In genomic region chr1:20759799-20760198, GRCm38 (mm10) we compare ENCODE assay signal across 17 mouse cellular contexts. TPM values are rescaled to one million over a fixed set of nuclear protein-coding genes. Genes with fewer than 3 reads are reported as not detected.
A peak's percentile ranks its signal among the peaks of the same experiment; 100 is the strongest.
DNase-seq lines count a peak whose midpoint lies in the region; ATAC-seq and TF ChIP-seq lines count a peak whose summit lies in the region.
"Had no signal": no experiment of that assay in that cellular context is flagged by ENCODE, and none has a peak within 500 bp of the region (broad histone marks: within the 10 kb centered on the region; RNA-seq: fewer than 3 reads in every experiment).

No protein-coding gene starts in this region.

- no peaks in the 10 kb centered on the region for H3K27me3 ChIP-seq in CH12.LX (replicated peaks)
- no peaks in the 10 kb centered on the region for H3K27me3 ChIP-seq in intestine, embryonic 16.5 days (replicated peaks; ENCODE audit: control insufficient read depth, insufficient read depth, low read length)
- H3K27me3 ChIP-seq: midbrain, embryonic 13.5 days had no signal

- no peaks in the 10 kb centered on the region for H3K79me2 ChIP-seq in CH12.LX (replicated peaks; ENCODE audit: control insufficient read depth, extremely low read depth, insufficient read depth, poor library complexity, severe bottlenecking)

- TF ChIP-seq CTCF in CH12.LX (conservative IDR thresholded peaks at IDR 0.05 in 1 of 2, IDR thresholded peaks at IDR 0.05 in 1 of 2; ENCODE audit: low read depth in 2 of 2, low read length in 2 of 2): no peak

- TF ChIP-seq POLR2A in CH12.LX (IDR thresholded peaks at IDR 0.05; ENCODE audit: low read depth, low read length): no peak

- no peaks in the 10 kb centered on the region for H3K36me3 ChIP-seq in CH12.LX (replicated peaks in 1 of 2; ENCODE audit: control insufficient read depth in 1 of 2, insufficient read depth in 1 of 2, low read length in 1 of 2)
- H3K36me3 ChIP-seq in intestine, embryonic 16.5 days (ENCODE audit: control insufficient read depth, insufficient read depth, low read length): no peaks in the 10 kb centered on the region
- H3K36me3 ChIP-seq: forebrain, embryonic 10.5 days; midbrain, embryonic 13.5 days had no signal

- peak; percentile 22 to 48 for DNase-seq in adrenal gland, adult (ENCODE audit: inconsistent age in 2 of 2, low spot score in 1 of 2)
- no peak for DNase-seq in adrenal gland, adult 8-10 months
- DNase-seq in CH12.LX (ENCODE audit: extremely low read depth): peak; percentile 63
- DNase-seq in induced T-regulatory cell, adult 2 months (ENCODE audit: low read depth): peak; percentile 14
- DNase-seq in left cerebral cortex, adult 8-10 months (ENCODE audit: low spot score in 2 of 2): peak; percentile 7 to 67
- no peak for DNase-seq in gastrocnemius, postnatal 14 days
- DNase-seq: embryo, embryonic 11 days; kidney, postnatal 4 days; liver, postnatal 0 days; spleen, adult 18-20 months; thymus, postnatal 14 days had no signal

- intact Hi-C loops in gastrocnemius, postnatal 14 days (cut with DNase I; ENCODE audit: low total_unique reads): no loop called here

- dilution Hi-C loops in CH12.LX (cut with MboI; ENCODE audit: extremely low pct_ligation_motif_present, extremely low pct_unique_long_range_greater_than_20kb, low sequenced_read_pairs): no loop called here

- TF ChIP-seq EP300 in CH12.LX (IDR thresholded peaks at IDR 0.05; ENCODE audit: low read length): peak; percentile 51; the same call in 1 of the 2 replicates

- H3K27ac ChIP-seq in CH12.LX (ENCODE audit: insufficient read depth, low read depth): no peak overlapping the region
- no peak overlapping the region for H3K27ac ChIP-seq in intestine, embryonic 16.5 days (ENCODE audit: low read length)
- H3K27ac ChIP-seq: forebrain, embryonic 10.5 days; midbrain, embryonic 13.5 days had no signal

- 0 out of 2 replicates have a peak overlapping the region, but pooled peaks have one; percentile 0 for H3K4me2 ChIP-seq in CH12.LX (ENCODE audit: insufficient read depth, low read depth, poor library complexity, severe bottlenecking)
- H3K4me2 ChIP-seq in intestine, embryonic 16.5 days (ENCODE audit: low read depth, low read length): no peak overlapping the region
- H3K4me2 ChIP-seq: midbrain, embryonic 13.5 days had no signal

- H3K9ac ChIP-seq in CH12.LX (ENCODE audit: insufficient read depth, low read depth): no peak overlapping the region
- H3K9ac ChIP-seq in intestine, embryonic 16.5 days (ENCODE audit: low read depth, low read length): no peak overlapping the region
- H3K9ac ChIP-seq: liver, postnatal 0 days; midbrain, embryonic 13.5 days had no signal

- 79% methylated on average over 10 of the region's 10 CpGs for WGBS in intestine, embryonic 16.5 days

- in situ Hi-C loops in CH12.LX (cut with MboI; ENCODE audit: low pct_ligation_motif_present, low pct_unique_long_range_greater_than_20kb, low sequenced_read_pairs): no loop called here

- no peak overlapping the region for H3K4me3 ChIP-seq in CH12.LX (replicated peaks in 1 of 3; ENCODE audit: low read depth in 2 of 3, low read length in 2 of 3, poor library complexity in 1 of 3)
- no peak overlapping the region for H3K4me3 ChIP-seq in intestine, embryonic 16.5 days (ENCODE audit: low read length)
- H3K4me3 ChIP-seq: forebrain, embryonic 10.5 days; midbrain, embryonic 13.5 days had no signal

- ATAC-seq in megakaryocyte-erythroid progenitor cell, adult 5-6 weeks (replicated peaks; ENCODE audit: low FRiP score, low TSS enrichment, poor library complexity, severe bottlenecking): no peak
- ATAC-seq in intestine, embryonic 16.5 days: no peak
- ATAC-seq: hindbrain, embryonic 16.5 days; liver, postnatal 0 days; midbrain, embryonic 13.5 days had no signal

- no peak for TF ChIP-seq RAD21 in CH12.LX (IDR thresholded peaks at IDR 0.05; ENCODE audit: low read depth, low read length)

- H3K9me3 ChIP-seq in CH12.LX (replicated peaks; ENCODE audit: low read length): no peaks in the 10 kb centered on the region
- no peaks in the 10 kb centered on the region for H3K9me3 ChIP-seq in intestine, embryonic 16.5 days (ENCODE audit: control insufficient read depth, low read length)
- H3K9me3 ChIP-seq: forebrain, embryonic 10.5 days; midbrain, embryonic 13.5 days had no signal

- H3K4me1 ChIP-seq in CH12.LX (ENCODE audit: control insufficient read depth in 1 of 2, insufficient read depth in 2 of 2): peaks cover 2 to 29% of the 10 kb centered on the region in 2 experiments; a peak in 2 of 4 replicates
- no peaks in the 10 kb centered on the region for H3K4me1 ChIP-seq in intestine, embryonic 16.5 days (ENCODE audit: control insufficient read depth, insufficient read depth, low read length)
- H3K4me1 ChIP-seq: midbrain, embryonic 13.5 days had no signal

TF ChIP-seq in CH12.LX, 34 proteins besides CTCF, POLR2A, EP300 and RAD21:
- TF ChIP-seq IRF4 (IDR thresholded peaks at IDR 0.05; ENCODE audit: low read depth, low read length) (peak; percentile 62; the same call in 1 of the 2 replicates), ZMIZ1 (IDR thresholded peaks at IDR 0.05; ENCODE audit: low read depth, low read length) (no peak), USF2 (conservative IDR thresholded peaks at IDR 0.05; ENCODE audit: low read depth, low read length) (no peak), SIN3A (IDR thresholded peaks at IDR 0.05; ENCODE audit: low read length) (0 out of 2 replicates have a peak, but pooled peaks have one; percentile 46), BHLHE40 (IDR thresholded peaks at IDR 0.05; ENCODE audit: low read depth, low read length) (peak; percentile 17; the same call in 1 of the 2 replicates), KAT2A (IDR thresholded peaks at IDR 0.05; ENCODE audit: insufficient replicate concordance, low read length) (no peak), MAX (IDR thresholded peaks at IDR 0.05; ENCODE audit: low read length) (peak; percentile 82), TCF12 (IDR thresholded peaks at IDR 0.05; ENCODE audit: low read depth, low read length) (0 out of 2 replicates have a peak, but pooled peaks have one; percentile 10), JUND (conservative IDR thresholded peaks at IDR 0.05; ENCODE audit: low read depth, low read length) (no peak), GABPA (IDR thresholded peaks at IDR 0.05; ENCODE audit: insufficient replicate concordance, low read depth, low read length) (no peak), UBTF (IDR thresholded peaks at IDR 0.05; ENCODE audit: low read depth, low read length) (no peak), TBP (conservative IDR thresholded peaks at IDR 0.05; ENCODE audit: low read depth, low read length) (0 out of 2 replicates have a peak, but pooled peaks have one; percentile 24), CHD1 (IDR thresholded peaks at IDR 0.05; ENCODE audit: low read depth, low read length) (no peak), POLR2AphosphoS2 (IDR thresholded peaks at IDR 0.05; ENCODE audit: low read depth, low read length) (no peak), MYC (IDR thresholded peaks at IDR 0.05; ENCODE audit: low read depth, low read length) (0 out of 2 replicates have a peak, but pooled peaks have one; percentile 38), MXI1 (IDR thresholded peaks at IDR 0.05; ENCODE audit: low read depth, low read length) (peak; percentile 77), ETS1 (conservative IDR thresholded peaks at IDR 0.05; ENCODE audit: low read depth, low read length) (no peak)

RNA-seq across cellular contexts. Expression of gene Il17a, which starts 29.1 kb away (rescaled TPM):
- total RNA-seq in adrenal gland, adult 8-10 months (2022): not detected
- total RNA-seq in CH12.LX (2012; rRNA removed) (0.13 TPM in 1 of 2 replicates, not detected in the other), CH12.LX (2014; rRNA removed) (0.39 TPM in 1 of 2 replicates, not detected in the other)
- not detected in 2 replicates for polyA plus RNA-seq in CH12.LX (2012; ENCODE audit: insufficient read length, low read depth)
- not detected for total RNA-seq in left cerebral cortex, adult 8-10 months (2022)
- total RNA-seq in megakaryocyte-erythroid progenitor cell, adult 5-6 weeks (2014; fragmentation: Nextera tagmentation): not detected in 2 replicates
- total RNA-seq in megakaryocyte-erythroid progenitor cell, adult 5-6 weeks (2017): not detected in 2 replicates
- polyA plus RNA-seq in intestine, embryonic 16.5 days (2015; fragmentation: Nextera tagmentation; extraction: Ambion mirVana): not detected in 2 replicates
- not detected for total RNA-seq in gastrocnemius, postnatal 14 days (2021)
- polyA plus RNA-seq: forebrain, embryonic 10.5 days; hindbrain, embryonic 16.5 days; liver, postnatal 0 days; midbrain, embryonic 13.5 days; neural tube, embryonic 14.5 days had no signal

RNA-seq across cellular contexts. Expression of gene Il17f, which starts 30.6 kb away (rescaled TPM):
- total RNA-seq in adrenal gland, adult 8-10 months (2022): not detected
- total RNA-seq in CH12.LX (2012; rRNA removed) (0.25 TPM in 1 of 2 replicates, not detected in the other), CH12.LX (2014; rRNA removed) (0.74 and 1.3 TPM in 2 replicates)
- polyA plus RNA-seq in CH12.LX (2012; ENCODE audit: insufficient read length, low read depth): 0.44 and 0.63 TPM in 2 replicates
- total RNA-seq in left cerebral cortex, adult 8-10 months (2022): under 1 TPM in 1 of 4 experiments, not detected in 3; 0.55 TPM
- total RNA-seq in megakaryocyte-erythroid progenitor cell, adult 5-6 weeks (2014; fragmentation: Nextera tagmentation): not detected in 2 replicates
- not detected in 2 replicates for total RNA-seq in megakaryocyte-erythroid progenitor cell, adult 5-6 weeks (2017)
- not detected in 2 replicates for polyA plus RNA-seq in intestine, embryonic 16.5 days (2015; fragmentation: Nextera tagmentation; extraction: Ambion mirVana)
- not detected for total RNA-seq in gastrocnemius, postnatal 14 days (2021)
- polyA plus RNA-seq: hindbrain, embryonic 16.5 days; liver, postnatal 0 days; neural tube, embryonic 14.5 days had no signal

Comparison
In these comparisons a context has a peak if more than half of its experiments do, and no peak if none do; other contexts are left out.
1. DNase-seq: peak in adrenal gland, adult (2 of 2), CH12.LX (single experiment), induced T-regulatory cell, adult 2 months (single experiment) and left cerebral cortex, adult 8-10 months (2 of 2); none in adrenal gland, adult 8-10 months (single experiment) and gastrocnemius, postnatal 14 days (single experiment).